Mouse (Mus musculus) bone marrow macrophage, adult 2 months (primary cell): ENCODE results near the gene Stradb. TPM values are rescaled to one million over a fixed set of nuclear protein-coding genes. Genes with fewer than 3 reads are reported as not detected.

Source experiments
- H3K27ac ChIP-seq: 2 replicates; pipeline ENCODE4 v1.5.1; 2012; ENCODE audit warnings: low read depth, low read length; ENCODE audit not compliant: insufficient read depth
- H3K4me1 ChIP-seq: 2 replicates; pipeline ENCODE4 v1.6.1; 2012; ENCODE audit warnings: low read length; ENCODE audit not compliant: control insufficient read depth, insufficient read depth
- H3K4me3 ChIP-seq: 2 replicates; pipeline ENCODE4 v1.5.1; 2012; ENCODE audit warnings: mild to moderate bottlenecking, low read length, moderate library complexity; ENCODE audit not compliant: insufficient read depth
- CTCF ChIP-seq: IDR thresholded peaks from 2 replicates; pipeline ENCODE4 v1.5.1; 2012; ENCODE audit warnings: low read depth, mild to moderate bottlenecking, low read length, moderate library complexity
- POLR2A ChIP-seq: IDR thresholded peaks from 2 replicates; pipeline ENCODE4 v1.6.1; 2012; ENCODE audit warnings: mild to moderate bottlenecking, low read depth, low read length, borderline replicate concordance
- polyA plus RNA-seq: library from polyadenylated mRNA; stranded (reverse); fragments of >200 nt; gene quantifications from 2 replicates; pipeline ENCODE4 v1.2.4, GENCODE M21; 2012; ENCODE audit not compliant: missing spikeins, insufficient read depth, insufficient read length

Stradb gene
- 16.3 and 22.5 TPM in 2 replicates for polyA plus RNA-seq

- peaks cover 20% of the 10 kb centered on the region for H3K4me1 ChIP-seq
Measured at GRCm38 (mm10) chr1:58973366-58974221, at the start of gene Stradb, which contains the start of gene Trak2. Gene Stradb, plus strand, starts transcription at chr1:58973522. Gene Trak2, minus strand, starts transcription at chr1:58973430.

GRCm38 (mm10) chr1:58926664-58927063 is 46.7 kb upstream of the Stradb start:
- H3K4me1 ChIP-seq = no peaks in the 10 kb centered on the region
- H3K4me3 ChIP-seq = no peak overlapping the region
- TF ChIP-seq CTCF (no peak), POLR2A (no peak)
- H3K27ac ChIP-seq = no peak overlapping the region

More at GRCm38 (mm10) chr1:58973366-58974221, at the start of gene Stradb, which contains the start of gene Trak2:
- TF ChIP-seq POLR2A (peak; percentile 56), CTCF (no peak)
- peak within 1 kb of the TSS; percentile 93 for H3K4me3 ChIP-seq
- peak within 1 kb of the TSS; percentile 39 for H3K27ac ChIP-seq

GRCm38 (mm10) chr1:58936746-58937605 is 36.3 kb upstream of the Stradb start:
- no peak overlapping the region for H3K27ac ChIP-seq
- H3K4me3 ChIP-seq = no peak overlapping the region
- TF ChIP-seq POLR2A (no peak), CTCF (no peak)

GRCm38 (mm10) chr1:58937606-58938099 is 35.7 kb upstream of the Stradb start:
- no peak for TF ChIP-seq CTCF
- TF ChIP-seq POLR2A = no peak
- H3K4me1 ChIP-seq = no peaks in the 10 kb centered on the region
- no peak overlapping the region for H3K4me3 ChIP-seq
- no peak overlapping the region for H3K27ac ChIP-seq

More at GRCm38 (mm10) chr1:58936746-58937605, 36.3 kb upstream of the Stradb start:
- no peaks in the 10 kb centered on the region for H3K4me1 ChIP-seq

GRCm38 (mm10) chr1:58945523-58945922 is 27.8 kb upstream of the Stradb start:
- Histone ChIP-seq H3K4me3 (no peak overlapping the region), H3K27ac (no peak overlapping the region), H3K4me1 (no peaks in the 10 kb centered on the region)
- TF ChIP-seq POLR2A (no peak), CTCF (no peak)

GRCm38 (mm10) chr1:58945960-58946670 is 27.2 kb upstream of the Stradb start:
- TF ChIP-seq POLR2A = no peak
- no peak for TF ChIP-seq CTCF
- no peak overlapping the region for H3K4me3 ChIP-seq
- 0 out of 2 replicates have a peak, but pooled peaks cover 2% of the 10 kb centered on the region for H3K4me1 ChIP-seq
- no peak overlapping the region for H3K27ac ChIP-seq

GRCm38 (mm10) chr1:58946718-58947117 is 26.6 kb upstream of the Stradb start:
- no peak overlapping the region for H3K27ac ChIP-seq
- H3K4me3 ChIP-seq = no peak overlapping the region
- H3K4me1 ChIP-seq = 0 out of 2 replicates have a peak, but pooled peaks cover 2% of the 10 kb centered on the region
- TF ChIP-seq POLR2A = no peak
- no peak for TF ChIP-seq CTCF

GRCm38 (mm10) chr1:58949561-58950106 is 23.7 kb upstream of the Stradb start:
- TF ChIP-seq CTCF = no peak
- TF ChIP-seq POLR2A = no peak
- H3K27ac ChIP-seq = no peak overlapping the region
- H3K4me1 ChIP-seq = peaks cover 23% of the 10 kb centered on the region
- H3K4me3 ChIP-seq = no peak overlapping the region

GRCm38 (mm10) chr1:58950899-58951648 is 22.2 kb upstream of the Stradb start:
- H3K27ac ChIP-seq = no peak overlapping the region
- TF ChIP-seq CTCF (no peak), POLR2A (no peak)

More at GRCm38 (mm10) chr1:58950899-58951648, 22.2 kb upstream of the Stradb start:
- Histone ChIP-seq H3K4me1 (peaks cover 32% of the 10 kb centered on the region), H3K4me3 (no peak overlapping the region)
